Comparison of ENCODE assay signal across 16 mouse cellular contexts in genomic region chr6:8336487-8337390, GRCm38 (mm10).
A peak's percentile ranks its signal among the peaks of the same experiment; 100 is the strongest.
DNase-seq lines count a peak whose midpoint lies in the region; ATAC-seq and TF ChIP-seq lines count a peak whose summit lies in the region.
"Had no signal": no experiment of that assay in that cellular context is flagged by ENCODE, and none has a peak within 500 bp of the region (broad histone marks: within the 10 kb centered on the region; RNA-seq: fewer than 3 reads in every experiment).

No protein-coding gene starts in this region.

- H3K9ac ChIP-seq in kidney, embryonic 15.5 days: no peak overlapping the region
- H3K9ac ChIP-seq in heart, embryonic 12.5 days: no peak overlapping the region
- no peak overlapping the region for H3K9ac ChIP-seq in hindbrain, embryonic 16.5 days (ENCODE audit: low read depth, low read length)
- no peak overlapping the region for H3K9ac ChIP-seq in lung, postnatal 0 days (replicated peaks; ENCODE audit: low read depth)
- H3K9ac ChIP-seq: liver, embryonic 14.5 days had no signal

- no peaks in the 10 kb centered on the region for H3K9me3 ChIP-seq in kidney, embryonic 15.5 days (replicated peaks)
- H3K9me3 ChIP-seq in heart, embryonic 12.5 days (replicated peaks): no peaks in the 10 kb centered on the region
- no peaks in the 10 kb centered on the region for H3K9me3 ChIP-seq in hindbrain, embryonic 16.5 days (ENCODE audit: control insufficient read depth, low read length)
- H3K9me3 ChIP-seq in lung, postnatal 0 days (ENCODE audit: low read length): no peaks in the 10 kb centered on the region

- TF ChIP-seq POLR2A in spleen, adult 2 months (IDR thresholded peaks at IDR 0.05; ENCODE audit: low read depth, low read length): no peak
- no peak for TF ChIP-seq POLR2A in small intestine, adult 2 months (IDR thresholded peaks at IDR 0.05; ENCODE audit: low read depth, low read length)

- ATAC-seq in kidney, embryonic 15.5 days (replicated peaks; ENCODE audit: low FRiP score): no peak
- no peak for ATAC-seq in heart, embryonic 12.5 days (ENCODE audit: insufficient number of reproducible peaks, low FRiP score)
- ATAC-seq in hindbrain, embryonic 16.5 days: no peak
- no peak for ATAC-seq in lung, postnatal 0 days
- ATAC-seq: hindbrain, postnatal 0 days had no signal

- H3K27ac ChIP-seq in kidney, embryonic 15.5 days: no peak overlapping the region
- no peak overlapping the region for H3K27ac ChIP-seq in spleen, adult 2 months (ENCODE audit: insufficient read depth, low read length)
- H3K27ac ChIP-seq in heart, embryonic 12.5 days (ENCODE audit: poor library complexity, severe bottlenecking): no peak overlapping the region
- H3K27ac ChIP-seq in small intestine, adult 2 months (ENCODE audit: insufficient read depth, low read depth, low read length): no peak overlapping the region; the same call in 1 of the 2 replicates
- no peak overlapping the region for H3K27ac ChIP-seq in hindbrain, embryonic 16.5 days (ENCODE audit: low read depth, low read length)
- H3K27ac ChIP-seq in lung, postnatal 0 days (ENCODE audit: low read length): no peak overlapping the region
- H3K27ac ChIP-seq: hindbrain, postnatal 0 days; liver, embryonic 14.5 days had no signal

- no peak overlapping the region for H3K4me3 ChIP-seq in kidney, embryonic 15.5 days (replicated peaks)
- peak overlapping the region; percentile 23 for H3K4me3 ChIP-seq in spleen, adult 2 months (ENCODE audit: extremely low read depth, insufficient read depth, insufficient read length)
- H3K4me3 ChIP-seq in heart, embryonic 12.5 days: no peak overlapping the region
- peak overlapping the region; percentile 32 for H3K4me3 ChIP-seq in small intestine, adult 2 months (ENCODE audit: low read depth, low read length)
- H3K4me3 ChIP-seq in hindbrain, embryonic 16.5 days (ENCODE audit: low read length): no peak overlapping the region
- H3K4me3 ChIP-seq in lung, postnatal 0 days (ENCODE audit: low read depth, low read length): no peak overlapping the region

- no peaks in the 10 kb centered on the region for H3K36me3 ChIP-seq in kidney, embryonic 15.5 days
- H3K36me3 ChIP-seq in spleen, adult 2 months (ENCODE audit: control insufficient read depth, insufficient read depth, low read length): no peaks in the 10 kb centered on the region
- H3K36me3 ChIP-seq in heart, embryonic 12.5 days: no peaks in the 10 kb centered on the region
- no peaks in the 10 kb centered on the region for H3K36me3 ChIP-seq in small intestine, adult 2 months (ENCODE audit: control insufficient read depth, insufficient read depth, low read length)
- H3K36me3 ChIP-seq in hindbrain, embryonic 16.5 days (ENCODE audit: control insufficient read depth, insufficient read depth, low read length): no peaks in the 10 kb centered on the region
- H3K36me3 ChIP-seq in lung, postnatal 0 days (ENCODE audit: insufficient read depth, low read length): no peaks in the 10 kb centered on the region

- no peaks in the 10 kb centered on the region for H3K4me1 ChIP-seq in kidney, embryonic 15.5 days
- peaks cover 3% of the 10 kb centered on the region for H3K4me1 ChIP-seq in spleen, adult 2 months (ENCODE audit: control insufficient read depth, insufficient read depth, insufficient read length)
- 0 out of 2 replicates have a peak, but pooled peaks cover 3% of the 10 kb centered on the region for H3K4me1 ChIP-seq in heart, embryonic 12.5 days (replicated peaks)
- peaks cover 5% of the 10 kb centered on the region; the same call in 1 of the 2 replicates for H3K4me1 ChIP-seq in small intestine, adult 2 months (ENCODE audit: control insufficient read depth, insufficient read depth, insufficient read length, low read length)
- H3K4me1 ChIP-seq in hindbrain, embryonic 16.5 days (ENCODE audit: control insufficient read depth, insufficient read depth, low read depth, low read length): no peaks in the 10 kb centered on the region
- H3K4me1 ChIP-seq in lung, postnatal 0 days (ENCODE audit: insufficient read depth, low read depth, low read length): no peaks in the 10 kb centered on the region

- no peak for DNase-seq in kidney, adult 9 months
- no peak for DNase-seq in spleen, adult 2 months (ENCODE audit: low read depth in 1 of 2, low spot score in 2 of 2)
- no peak for DNase-seq in spleen, postnatal 10 days (ENCODE audit: low spot score in 2 of 2)
- no peak for DNase-seq in lung, postnatal 0 days (ENCODE audit: low spot score)
- DNase-seq: adrenal gland, adult 8-10 months; cerebellum, adult 11-12 months; kidney, adult 11 months; lung, postnatal 14 days; right cerebral cortex, postnatal 14 days had no signal

- no peak for TF ChIP-seq EP300 in lung, postnatal 0 days (IDR thresholded peaks at IDR 0.05)

- peak overlapping the region; percentile 14; the same call in 1 of the 2 replicates for H3K4me2 ChIP-seq in kidney, embryonic 15.5 days
- H3K4me2 ChIP-seq in heart, embryonic 12.5 days: 0 out of 2 replicates have a peak overlapping the region, but pooled peaks have one; percentile 15
- H3K4me2 ChIP-seq in hindbrain, embryonic 16.5 days (ENCODE audit: low read length): no peak overlapping the region
- no peak overlapping the region for H3K4me2 ChIP-seq in lung, postnatal 0 days (replicated peaks; ENCODE audit: low read depth, low read length)
- H3K4me2 ChIP-seq: midbrain, embryonic 11.5 days had no signal

- no peak for TF ChIP-seq CTCF in spleen, adult 2 months (IDR thresholded peaks at IDR 0.05; ENCODE audit: extremely low read depth, insufficient read depth, insufficient read length, insufficient replicate concordance)
- TF ChIP-seq CTCF in small intestine, adult 2 months (IDR thresholded peaks at IDR 0.05; ENCODE audit: extremely low read depth, insufficient read length, insufficient replicate concordance, low read depth, low read length): no peak
- no peak for TF ChIP-seq CTCF in lung, postnatal 0 days (IDR thresholded peaks at IDR 0.05)

- 75% methylated on average over 9 of the region's 9 CpGs for WGBS in kidney, embryonic 15.5 days
- 83% methylated on average over 9 of the region's 9 CpGs for WGBS in spleen, adult 2 months
- WGBS in heart, embryonic 12.5 days: 78% methylated on average over 9 of the region's 9 CpGs
- 50% methylated on average over 9 of the region's 9 CpGs for WGBS in small intestine, adult 2 months
- WGBS in hindbrain, embryonic 16.5 days: 84% methylated on average over 9 of the region's 9 CpGs
- 87% methylated on average over 9 of the region's 9 CpGs for WGBS in lung, postnatal 0 days

- no peaks in the 10 kb centered on the region for H3K27me3 ChIP-seq in kidney, embryonic 15.5 days
- no peaks in the 10 kb centered on the region for H3K27me3 ChIP-seq in spleen, adult 2 months (ENCODE audit: control insufficient read depth, insufficient read depth, low read length)
- no peaks in the 10 kb centered on the region for H3K27me3 ChIP-seq in heart, embryonic 12.5 days (replicated peaks)
- H3K27me3 ChIP-seq in small intestine, adult 2 months (ENCODE audit: control insufficient read depth, insufficient read depth, low read length): no peaks in the 10 kb centered on the region
- H3K27me3 ChIP-seq in hindbrain, embryonic 16.5 days (replicated peaks; ENCODE audit: control insufficient read depth, insufficient read depth, low read length): no peaks in the 10 kb centered on the region
- no peaks in the 10 kb centered on the region for H3K27me3 ChIP-seq in lung, postnatal 0 days (replicated peaks; ENCODE audit: insufficient read depth, low read length)

Comparison
In these comparisons a context has a peak if more than half of its experiments do, and no peak if none do; other contexts are left out.
1. H3K4me2 ChIP-seq: peak in kidney, embryonic 15.5 days (single experiment) and heart, embryonic 12.5 days (single experiment); none in hindbrain, embryonic 16.5 days (single experiment) and lung, postnatal 0 days (single experiment).
2. H3K4me3 ChIP-seq: peak in spleen, adult 2 months (single experiment) and small intestine, adult 2 months (single experiment); none in kidney, embryonic 15.5 days (single experiment), heart, embryonic 12.5 days (single experiment), hindbrain, embryonic 16.5 days (single experiment) and lung, postnatal 0 days (single experiment).